Mouse (Mus musculus) intestine, embryonic 15.5 days (tissue): ENCODE measurements around the gene Fstl1. TPM values are rescaled to one million over a fixed set of nuclear protein-coding genes. Genes with fewer than 3 reads are reported as not detected.

Experiments used
- ATAC-seq: fragments of 200-750 bp; cut with Nextera tagmentation; 2 replicates; pipeline ENCODE4 v1.8.0; 2017; ENCODE audit warnings: moderate TSS enrichment, moderate library complexity
- H3K27ac ChIP-seq: fragments of 300-500 bp; sonication (generic); 2 replicates; pipeline ENCODE4 v1.5.1; 2015; ENCODE audit warnings: mild to moderate bottlenecking, inconsistent platforms
- H3K27me3 ChIP-seq: fragments of 300-500 bp; sonication (generic); replicated peaks from 2 replicates; pipeline ENCODE4 v1.6.1; 2015; ENCODE audit warnings: inconsistent platforms
- H3K36me3 ChIP-seq: fragments of 300-500 bp; sonication (generic); 2 replicates; pipeline ENCODE4 v1.6.1; 2015; ENCODE audit warnings: inconsistent platforms
- H3K4me1 ChIP-seq: fragments of 300-500 bp; sonication (generic); replicated peaks from 2 replicates; pipeline ENCODE4 v1.6.1; 2015; ENCODE audit warnings: inconsistent platforms
- H3K4me2 ChIP-seq: fragments of 300-500 bp; sonication (generic); replicated peaks from 2 replicates; pipeline ENCODE4 v1.6.1; 2015; ENCODE audit warnings: mild to moderate bottlenecking, inconsistent platforms
- H3K4me3 ChIP-seq: fragments of 300-500 bp; sonication (generic); replicated peaks from 2 replicates; pipeline ENCODE4 v1.5.1; 2015; ENCODE audit warnings: inconsistent platforms
- H3K9ac ChIP-seq: fragments of 300-500 bp; sonication (generic); 2 replicates; pipeline ENCODE4 v1.6.1; 2015; ENCODE audit warnings: inconsistent platforms
- H3K9me3 ChIP-seq: fragments of 300-500 bp; sonication (generic); 2 replicates; pipeline ENCODE4 v1.6.1; 2016; ENCODE audit warnings: inconsistent platforms
- WGBS: fragments of 180-500 bp; shearing (Covaris S2); methylation state at CpG from one replicate; pipeline ENCODE4 v1.1.7; 2015; 5-methylcytosine and 5-hydroxymethylcytosine counted together
- polyA plus RNA-seq: library from polyadenylated mRNA; unstranded; fragments of >200 nt; fragmentation: Nextera tagmentation; extraction: Ambion mirVana; gene quantifications from 2 replicates; pipeline ENCODE4 v1.2.1, GENCODE M21; 2015

The Fstl1 gene
- polyA plus RNA-seq, 1 experiment from 2014 or later = 269 TPM

DNA sequence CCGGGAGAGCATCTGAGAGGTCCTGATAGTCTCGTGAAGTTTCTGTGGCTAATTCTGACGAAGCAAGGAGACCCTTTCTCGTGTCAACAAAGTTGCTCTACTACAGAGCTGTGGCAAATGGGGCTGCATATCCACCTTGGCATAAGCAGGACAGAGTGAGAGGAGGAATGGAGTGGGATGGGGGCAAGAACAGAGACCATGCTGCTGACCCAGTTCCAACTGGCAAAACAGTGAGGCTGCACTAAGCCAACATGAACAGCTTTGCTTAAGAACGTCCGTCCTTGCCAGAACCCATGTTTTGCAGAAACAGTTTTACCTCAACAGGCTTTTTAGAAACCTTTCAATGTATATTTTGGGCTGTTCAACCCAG, 32.9 kb downstream of the Fstl1 start:
- no peaks in the 10 kb centered on the region for H3K9me3 ChIP-seq
- no peak overlapping the region for H3K4me3 ChIP-seq
- H3K9ac ChIP-seq = no peak overlapping the region
- peak overlapping the region; percentile 75 for H3K27ac ChIP-seq
- no peak overlapping the region for H3K4me2 ChIP-seq
- 61% methylated on average over 6 of the region's 6 CpGs for WGBS
- H3K4me1 ChIP-seq = peaks cover 17% of the 10 kb centered on the region
- H3K27me3 ChIP-seq = no peaks in the 10 kb centered on the region
- H3K36me3 ChIP-seq = no peaks in the 10 kb centered on the region
- no peak for ATAC-seq

DNA sequence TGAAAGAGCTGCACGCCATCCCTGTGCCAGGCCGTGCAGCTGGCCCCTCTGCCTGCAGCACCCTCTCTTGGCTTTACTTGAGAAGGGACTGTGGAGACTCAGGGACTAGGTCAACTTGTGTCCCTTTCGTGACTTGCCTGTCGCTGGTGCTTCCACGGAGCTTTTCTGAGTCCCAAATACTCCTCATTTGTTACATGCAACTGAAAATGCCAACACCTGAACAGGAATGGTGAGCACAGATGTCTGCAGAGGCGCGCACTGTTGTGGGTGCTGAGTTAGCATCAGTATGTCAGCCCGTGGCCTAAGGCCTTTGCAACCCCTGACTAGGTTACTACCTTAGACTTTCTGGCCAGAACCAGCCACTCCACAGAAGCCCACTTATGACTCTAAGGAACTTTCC, 35.2 kb downstream of the Fstl1 start:
- no peak overlapping the region for H3K27ac ChIP-seq
- WGBS = 84% methylated on average over 8 of the region's 8 CpGs
- no peak for ATAC-seq

DNA sequence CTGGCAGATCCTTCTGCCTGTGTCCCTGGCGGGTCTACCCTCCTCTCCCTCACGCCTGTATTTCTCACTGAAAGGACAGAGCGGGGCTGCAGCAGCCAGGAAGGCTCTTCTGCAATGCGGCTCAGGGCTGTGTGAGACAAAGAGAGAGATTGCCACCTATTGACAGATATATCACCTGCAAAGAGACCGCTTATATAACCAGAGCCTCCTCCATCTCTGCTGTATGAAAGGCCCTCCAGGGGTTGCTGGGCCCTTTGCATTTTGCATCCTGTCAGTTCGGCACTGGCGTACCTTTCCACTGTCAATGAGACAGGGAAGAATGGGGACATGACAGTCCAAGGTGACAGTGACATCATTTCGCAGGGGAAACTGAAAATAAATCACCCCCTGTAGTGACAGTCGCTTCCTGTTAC, 35.8 kb downstream of the Fstl1 start:
- Histone ChIP-seq H3K36me3 (0 out of 2 replicates have a peak, but pooled peaks cover 3% of the 10 kb centered on the region), H3K4me3 (no peak overlapping the region), H3K4me2 (no peak overlapping the region), H3K9me3 (no peaks in the 10 kb centered on the region), H3K9ac (no peak overlapping the region), H3K27me3 (no peaks in the 10 kb centered on the region), H3K27ac (no peak overlapping the region), H3K4me1 (peaks cover 21% of the 10 kb centered on the region)
- 51% methylated on average over 9 of the region's 9 CpGs for WGBS
- peak; percentile 50; the same call in 1 of the 2 replicates for ATAC-seq

More for the DNA sequence above, 35.2 kb downstream of the Fstl1 start:
- H3K27me3 ChIP-seq = no peaks in the 10 kb centered on the region
- H3K36me3 ChIP-seq = 0 out of 2 replicates have a peak, but pooled peaks cover 3% of the 10 kb centered on the region
- peaks cover 21% of the 10 kb centered on the region for H3K4me1 ChIP-seq
- no peak overlapping the region for H3K4me2 ChIP-seq
- H3K9me3 ChIP-seq = no peaks in the 10 kb centered on the region
- H3K4me3 ChIP-seq = no peak overlapping the region
- H3K9ac ChIP-seq = no peak overlapping the region

DNA sequence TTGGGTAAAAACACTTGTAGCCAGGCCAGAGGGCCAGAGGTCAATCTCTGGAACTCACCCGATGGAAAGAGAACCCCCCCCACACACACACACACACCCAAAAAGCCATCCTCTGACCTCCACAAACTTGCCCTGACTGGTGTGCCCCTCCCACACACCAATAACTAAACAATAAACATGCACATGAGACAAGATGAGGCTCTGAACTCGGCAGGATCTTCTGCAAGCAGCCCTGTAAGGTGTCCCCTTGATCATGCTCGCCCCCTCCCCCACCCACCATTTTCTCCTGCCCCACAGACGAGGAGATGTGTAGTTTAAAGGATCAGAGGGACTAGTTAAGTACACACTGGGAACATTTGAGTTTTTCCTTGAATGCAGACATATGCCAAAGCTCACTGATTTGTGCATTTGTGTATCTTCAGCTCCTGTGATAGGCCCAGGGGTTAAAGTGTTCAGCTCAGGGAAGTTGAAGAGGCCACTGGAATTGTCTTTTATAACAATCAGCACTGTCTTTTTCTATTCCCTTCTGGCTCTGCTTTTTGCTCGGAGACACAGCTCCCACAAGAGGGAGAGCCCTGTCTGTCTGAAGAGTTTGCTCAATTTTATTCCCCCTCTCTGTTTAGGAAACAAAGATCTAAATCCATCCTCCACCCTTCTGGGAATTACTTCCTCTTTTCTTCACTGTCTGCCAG, 37.2 kb downstream of the Fstl1 start:
- Histone ChIP-seq H3K9ac (no peak overlapping the region), H3K36me3 (0 out of 2 replicates have a peak, but pooled peaks cover 6% of the 10 kb centered on the region), H3K9me3 (no peaks in the 10 kb centered on the region), H3K4me2 (0 out of 2 replicates have a peak overlapping the region, but pooled peaks have one; percentile 16), H3K27me3 (no peaks in the 10 kb centered on the region), H3K4me3 (no peak overlapping the region), H3K4me1 (peaks cover 15% of the 10 kb centered on the region), H3K27ac (peak overlapping the region; percentile 51)
- ATAC-seq = no peak; the same call in 1 of the 2 replicates
- WGBS = 23% methylated on average over 5 of the region's 5 CpGs

DNA sequence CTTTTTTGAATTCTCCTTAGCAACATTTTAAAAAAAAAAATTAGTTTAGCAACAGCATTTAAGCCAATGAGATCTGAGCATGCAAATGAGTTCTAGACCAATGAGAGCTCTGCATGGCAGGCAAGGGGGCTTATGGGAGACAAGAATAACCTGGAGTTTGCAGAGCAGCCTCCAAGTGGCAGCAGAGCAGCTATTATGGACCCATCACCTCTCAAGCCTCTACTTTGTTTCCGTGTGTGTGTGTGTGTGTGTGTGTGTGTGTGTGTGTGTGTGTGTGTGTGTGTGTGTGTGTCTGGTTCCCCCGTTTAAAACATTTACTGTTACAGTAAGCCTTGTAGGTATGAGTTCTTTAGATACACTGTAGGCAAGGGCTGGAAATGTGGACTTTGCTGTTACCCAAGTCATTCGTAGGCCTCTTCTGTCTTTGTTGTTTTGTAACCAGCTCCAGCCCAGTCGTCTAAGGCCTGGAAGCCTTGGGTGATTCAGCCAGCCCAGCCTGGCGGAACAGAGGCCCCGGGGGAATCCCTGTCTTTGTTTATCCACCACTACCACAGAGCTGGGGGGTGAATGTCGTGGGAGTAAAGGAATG, 37.8 kb downstream of the Fstl1 start:
- no peak overlapping the region for H3K4me2 ChIP-seq
- no peak overlapping the region for H3K9ac ChIP-seq
- H3K4me3 ChIP-seq = no peak overlapping the region
- H3K9me3 ChIP-seq = no peaks in the 10 kb centered on the region
- H3K4me1 ChIP-seq = peaks cover 11% of the 10 kb centered on the region
- H3K27ac ChIP-seq = peak overlapping the region; percentile 36; the same call in 1 of the 2 replicates
- WGBS = 18% methylated on average over 7 of the region's 7 CpGs
- H3K36me3 ChIP-seq = 0 out of 2 replicates have a peak, but pooled peaks cover 7% of the 10 kb centered on the region
- ATAC-seq = peak; percentile 95
- no peaks in the 10 kb centered on the region for H3K27me3 ChIP-seq

DNA sequence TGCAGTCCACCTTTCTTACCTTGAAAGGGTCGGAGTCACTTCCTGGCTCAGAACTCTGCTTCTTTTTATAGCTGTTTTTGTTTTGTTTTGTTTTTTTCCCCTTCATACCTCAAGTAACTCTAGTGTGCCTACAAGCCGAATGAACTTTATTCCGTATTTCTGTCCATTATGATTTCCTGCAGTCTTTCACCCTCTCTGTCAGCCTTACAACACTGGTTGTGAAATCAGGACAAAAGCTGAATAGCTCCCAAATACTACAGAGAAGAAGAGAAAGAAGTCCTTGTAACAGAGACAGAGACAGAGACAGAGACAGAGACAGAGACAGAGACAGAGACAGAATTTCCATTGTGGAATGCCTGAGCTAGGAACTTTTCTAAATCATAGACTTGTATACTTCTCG, 41.3 kb downstream of the Fstl1 start:
- 91% methylated on average over 4 of the region's 4 CpGs for WGBS
- peaks cover 22% of the 10 kb centered on the region for H3K36me3 ChIP-seq
- no peaks in the 10 kb centered on the region for H3K9me3 ChIP-seq

DNA sequence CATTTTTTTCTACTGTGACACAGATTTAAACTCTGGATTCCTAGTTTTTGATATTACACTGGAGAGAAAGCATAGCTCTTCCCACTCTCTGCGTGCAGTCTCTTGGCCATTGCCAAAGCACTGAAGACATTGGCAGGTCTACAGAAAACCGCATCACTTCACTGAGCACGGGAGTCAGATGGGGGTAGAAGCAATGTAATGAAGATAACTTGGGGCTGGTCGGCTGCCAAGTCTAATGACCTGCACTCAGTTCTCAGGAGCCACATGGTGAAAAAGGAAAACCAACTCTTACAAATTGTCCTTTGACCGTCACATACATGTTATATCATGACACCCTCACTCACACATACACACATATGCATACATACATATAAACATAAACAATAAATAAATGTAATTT, 47.3 kb downstream of the Fstl1 start:
- peaks cover 19% of the 10 kb centered on the region for H3K36me3 ChIP-seq
- no peaks in the 10 kb centered on the region for H3K27me3 ChIP-seq
- H3K4me3 ChIP-seq = no peak overlapping the region
- ATAC-seq = no peak
- 73% methylated on average over 5 of the region's 5 CpGs for WGBS
- H3K9ac ChIP-seq = no peak overlapping the region
- no peaks in the 10 kb centered on the region for H3K9me3 ChIP-seq
- no peak overlapping the region for H3K4me2 ChIP-seq
- no peaks in the 10 kb centered on the region for H3K4me1 ChIP-seq
- H3K27ac ChIP-seq = no peak overlapping the region

More for the DNA sequence above, 41.3 kb downstream of the Fstl1 start:
- Histone ChIP-seq H3K4me1 (peaks cover 11% of the 10 kb centered on the region), H3K27me3 (no peaks in the 10 kb centered on the region), H3K4me3 (no peak overlapping the region), H3K4me2 (no peak overlapping the region), H3K27ac (no peak overlapping the region), H3K9ac (no peak overlapping the region)
- no peak for ATAC-seq

DNA sequence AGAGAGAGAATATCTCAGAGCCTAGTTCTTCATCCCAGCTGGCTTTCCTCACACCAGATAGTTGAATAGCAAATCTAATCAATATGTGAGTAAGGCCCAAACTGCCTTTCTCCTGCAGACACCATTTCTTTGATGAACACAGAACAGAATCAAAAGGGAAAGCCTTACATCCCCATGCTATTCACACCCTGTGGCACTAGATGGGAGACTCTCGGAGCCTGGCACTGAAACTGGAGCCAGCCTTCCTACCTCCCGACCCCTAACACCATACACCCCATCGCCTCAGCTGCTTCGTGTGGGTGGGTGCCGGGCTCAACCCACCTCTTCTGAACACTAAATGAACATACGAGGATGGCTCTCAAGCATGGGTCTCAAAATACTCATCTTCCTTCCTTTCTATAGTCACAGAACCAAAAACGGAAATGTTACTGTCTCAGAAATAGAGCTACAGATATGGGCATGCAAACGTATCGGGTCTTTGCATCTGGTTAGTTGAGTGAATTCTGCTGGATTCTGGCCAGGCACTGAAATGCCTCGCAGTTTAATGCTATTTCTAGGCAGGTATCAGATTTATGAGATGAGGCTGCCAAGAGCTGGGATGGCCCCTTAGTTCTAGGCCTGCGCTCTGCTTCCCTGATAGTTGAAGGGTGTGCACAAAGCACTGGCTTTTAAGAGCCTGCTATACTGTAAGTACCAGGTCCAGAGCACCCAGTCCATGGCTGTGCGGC, 48.3 kb downstream of the Fstl1 start:
- H3K4me3 ChIP-seq = no peak overlapping the region
- no peak overlapping the region for H3K27ac ChIP-seq
- H3K4me1 ChIP-seq = no peaks in the 10 kb centered on the region
- ATAC-seq = no peak
- no peak overlapping the region for H3K9ac ChIP-seq
- 85% methylated on average over 12 of the region's 12 CpGs for WGBS
- H3K9me3 ChIP-seq = no peaks in the 10 kb centered on the region
- no peak overlapping the region for H3K4me2 ChIP-seq
- H3K36me3 ChIP-seq = peaks cover 19% of the 10 kb centered on the region
- no peaks in the 10 kb centered on the region for H3K27me3 ChIP-seq

DNA sequence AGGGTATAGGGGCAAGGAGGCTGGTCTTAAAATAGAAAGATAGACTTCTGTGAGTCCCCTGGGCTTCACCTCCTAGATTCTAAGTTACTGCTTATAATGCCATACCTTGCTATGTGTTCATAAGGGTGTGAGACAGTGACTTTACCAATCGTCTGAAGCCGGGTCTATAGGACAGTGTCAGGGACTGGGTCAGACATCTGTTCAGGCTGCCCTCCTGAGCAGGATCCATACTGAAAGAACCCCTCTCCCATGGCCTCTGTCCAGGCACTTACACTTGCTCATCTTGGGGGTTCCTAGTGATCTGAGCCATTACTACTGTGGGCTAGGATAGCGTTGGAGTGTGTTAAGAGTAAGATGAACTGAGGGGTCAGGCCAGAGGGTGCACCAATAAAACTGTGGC, 49.6 kb downstream of the Fstl1 start:
- H3K36me3 ChIP-seq = peaks cover 19% of the 10 kb centered on the region; the same call in 1 of the 2 replicates

DNA sequence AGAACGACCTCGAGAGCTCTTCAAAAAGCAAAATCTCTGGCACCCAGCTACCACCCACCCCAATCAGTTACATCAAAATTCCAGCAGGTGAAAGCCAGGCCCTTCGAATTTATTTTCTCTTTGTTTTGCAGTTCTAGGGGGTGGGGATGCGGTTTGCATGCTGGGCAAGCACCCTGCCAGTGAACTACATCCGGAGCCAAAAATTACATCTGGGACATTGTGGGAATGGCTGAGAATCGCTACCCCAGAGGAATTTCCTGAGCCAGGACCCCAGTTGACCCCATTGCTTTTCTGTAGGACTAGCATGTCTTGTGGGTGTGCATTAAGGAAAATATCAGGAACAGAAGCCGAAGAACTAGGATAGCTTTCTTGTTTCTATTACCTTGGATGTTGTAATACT, 54.4 kb downstream of the Fstl1 start:
- Histone ChIP-seq H3K9me3 (no peaks in the 10 kb centered on the region), H3K4me1 (no peaks in the 10 kb centered on the region), H3K36me3 (peaks cover 18% of the 10 kb centered on the region), H3K4me2 (no peak overlapping the region), H3K27me3 (no peaks in the 10 kb centered on the region), H3K4me3 (no peak overlapping the region), H3K27ac (no peak overlapping the region), H3K9ac (no peak overlapping the region)
- no peak for ATAC-seq
- 81% methylated on average over 7 of the region's 7 CpGs for WGBS

More for the DNA sequence above, 49.6 kb downstream of the Fstl1 start:
- no peak for ATAC-seq
- Histone ChIP-seq H3K4me2 (no peak overlapping the region), H3K27ac (no peak overlapping the region), H3K9ac (no peak overlapping the region), H3K4me3 (no peak overlapping the region), H3K27me3 (no peaks in the 10 kb centered on the region), H3K4me1 (no peaks in the 10 kb centered on the region), H3K9me3 (no peaks in the 10 kb centered on the region)
- 95% methylated on average over 3 of the region's 3 CpGs for WGBS

DNA sequence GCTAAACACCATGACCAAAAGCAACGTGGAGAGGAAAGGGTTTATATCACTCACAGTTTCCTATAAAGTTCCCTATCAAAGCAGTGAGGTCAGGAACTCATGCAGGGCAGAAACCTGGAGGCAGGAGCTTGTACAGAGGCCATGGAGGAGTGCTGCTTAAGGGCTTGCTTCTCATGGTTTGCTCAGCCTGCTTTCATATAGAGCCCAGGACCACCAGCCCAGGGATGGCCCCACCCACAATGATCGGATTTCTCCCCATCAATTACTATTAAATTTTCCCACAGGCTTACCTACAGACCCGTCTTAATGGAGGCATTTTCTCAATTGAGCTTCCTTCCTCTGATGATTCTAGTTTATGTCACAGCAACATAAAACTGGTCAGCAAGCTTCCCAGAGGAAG, 60.9 kb downstream of the Fstl1 start:
- ATAC-seq = no peak
- H3K9ac ChIP-seq = no peak overlapping the region
- no peaks in the 10 kb centered on the region for H3K9me3 ChIP-seq
- WGBS = 62% methylated on average over 3 of the region's 3 CpGs
- H3K4me3 ChIP-seq = no peak overlapping the region
- H3K27me3 ChIP-seq = no peaks in the 10 kb centered on the region
- no peak overlapping the region for H3K4me2 ChIP-seq
- no peaks in the 10 kb centered on the region for H3K4me1 ChIP-seq
- no peak overlapping the region for H3K27ac ChIP-seq
- H3K36me3 ChIP-seq = peaks cover 7% of the 10 kb centered on the region

DNA sequence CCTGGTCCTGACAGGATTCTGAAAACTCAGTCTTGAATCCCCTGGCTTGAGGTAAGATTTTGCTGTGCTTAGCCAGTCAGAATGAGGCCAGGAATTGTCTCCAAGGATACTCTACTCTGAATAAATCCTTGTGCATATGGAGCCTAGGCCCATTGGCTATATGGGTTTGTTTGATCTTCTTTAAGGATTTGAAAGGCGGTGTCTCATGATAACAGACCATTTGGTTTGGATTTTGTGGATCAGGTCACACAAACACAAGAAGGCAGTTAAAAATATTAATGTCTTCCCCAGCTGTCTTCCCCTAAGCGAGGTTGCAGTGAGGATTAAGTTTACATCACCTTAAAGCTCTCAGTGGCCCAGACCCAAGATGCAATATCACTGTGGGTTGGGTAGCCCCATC, 65.8 kb downstream of the Fstl1 start:
- Histone ChIP-seq H3K9ac (no peak overlapping the region), H3K9me3 (no peaks in the 10 kb centered on the region), H3K4me2 (no peak overlapping the region), H3K27ac (no peak overlapping the region), H3K4me3 (no peak overlapping the region), H3K4me1 (peaks cover 3% of the 10 kb centered on the region; the same call in 1 of the 2 replicates), H3K27me3 (no peaks in the 10 kb centered on the region), H3K36me3 (no peaks in the 10 kb centered on the region)
- ATAC-seq = no peak
- 65% methylated on average over 2 of the region's 2 CpGs for WGBS
